Mouse (Mus musculus) urinary bladder, postnatal 36 days (tissue): ENCODE results near the gene Kcnq1.

Experiments used
- DNase-seq, 2 experiments: peaks; one replicate each; pipeline ENCODE4 v3.0.0; 2022; ENCODE audit warnings: low spot score in 2 of 2, mixed read lengths in 1 of 2

The Kcnq1 gene

GRCm38 (mm10) chr7:143273747-143274146 is 167.6 kb downstream of the Kcnq1 start:
- DNase-seq = no peak

GRCm38 (mm10) chr7:143275030-143275429 is 168.9 kb downstream of the Kcnq1 start:
- DNase-seq = no peak

DNA sequence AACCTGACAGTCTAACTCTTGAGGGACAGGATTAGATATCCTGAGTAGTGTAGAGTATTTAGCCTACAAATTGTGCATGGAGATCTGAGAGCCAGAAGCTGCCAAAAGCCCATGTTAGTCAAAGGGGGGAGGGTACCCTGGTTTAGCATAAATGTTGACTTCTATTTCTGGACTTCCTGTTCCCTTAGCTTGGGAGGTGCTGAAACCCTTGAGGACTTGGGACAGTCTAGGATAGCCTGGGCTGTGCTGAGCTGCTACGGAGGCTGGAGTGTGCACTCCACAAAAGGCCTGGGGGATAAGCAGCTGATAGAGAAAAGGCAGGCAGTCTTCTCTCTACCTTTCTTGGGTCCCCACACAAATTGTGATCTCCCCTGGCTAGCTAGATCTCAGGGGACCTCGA is 177.5 kb downstream of the Kcnq1 start:
- DNase-seq = no peak

GRCm38 (mm10) chr7:143284866-143285265 is 178.7 kb downstream of the Kcnq1 start:
- no peak for DNase-seq

- no peak for DNase-seq
Measured at GRCm38 (mm10) chr7:143285440-143285839, 179.3 kb downstream of the Kcnq1 start.

GRCm38 (mm10) chr7:143286532-143287290 is 180.5 kb downstream of the Kcnq1 start:
- DNase-seq = no peak

- DNase-seq = no peak
Measured at GRCm38 (mm10) chr7:143288135-143288534, 182.0 kb downstream of the Kcnq1 start.

- DNase-seq = no peak
Measured at GRCm38 (mm10) chr7:143289082-143289849, 183.1 kb downstream of the Kcnq1 start.

- DNase-seq = no peak
Measured at GRCm38 (mm10) chr7:143294690-143295355, 188.7 kb downstream of the Kcnq1 start.

GRCm38 (mm10) chr7:143295356-143296000 is 189.3 kb downstream of the Kcnq1 start:
- DNase-seq = peak in 1 of 2 experiments; percentile 38

DNA sequence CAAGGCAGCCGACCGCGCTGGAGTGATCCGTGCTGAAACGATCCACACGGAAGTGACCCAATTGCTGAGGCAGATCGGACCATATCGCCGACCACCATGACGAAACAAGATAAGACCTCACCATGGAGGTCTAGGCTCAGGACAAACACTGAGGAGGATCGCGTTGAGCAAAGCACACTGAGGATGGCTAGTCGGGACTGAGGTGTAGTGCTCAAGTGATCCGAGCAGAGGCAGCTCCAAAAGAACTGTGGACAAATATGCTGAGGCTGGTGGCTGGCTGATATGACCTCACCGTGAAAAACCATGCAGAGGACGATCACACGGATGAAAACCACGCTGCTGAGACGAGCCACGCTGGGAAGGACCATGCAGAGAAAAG is 189.8 kb downstream of the Kcnq1 start:
- DNase-seq = no peak

DNA sequence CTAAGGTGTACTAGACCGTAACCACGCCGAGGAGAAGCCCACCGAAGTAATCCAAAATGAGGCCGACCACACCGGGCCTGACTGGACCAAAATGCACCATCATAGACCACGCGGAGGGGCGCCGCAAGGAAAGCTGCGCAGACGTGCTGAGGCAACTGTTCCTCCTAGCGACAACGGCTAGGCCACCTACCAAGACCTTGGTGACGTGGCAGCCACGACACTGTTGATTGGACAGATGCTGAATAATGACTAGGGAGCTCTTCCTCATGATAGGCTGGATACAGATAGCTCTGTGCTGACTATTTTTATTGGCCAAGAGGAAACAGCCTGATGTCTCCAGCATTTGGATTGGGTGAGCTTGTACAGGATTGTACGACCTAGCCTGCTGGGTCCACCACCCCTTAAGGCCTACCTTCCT is 190.2 kb downstream of the Kcnq1 start:
- DNase-seq = peak; percentile 83 to 89

DNA sequence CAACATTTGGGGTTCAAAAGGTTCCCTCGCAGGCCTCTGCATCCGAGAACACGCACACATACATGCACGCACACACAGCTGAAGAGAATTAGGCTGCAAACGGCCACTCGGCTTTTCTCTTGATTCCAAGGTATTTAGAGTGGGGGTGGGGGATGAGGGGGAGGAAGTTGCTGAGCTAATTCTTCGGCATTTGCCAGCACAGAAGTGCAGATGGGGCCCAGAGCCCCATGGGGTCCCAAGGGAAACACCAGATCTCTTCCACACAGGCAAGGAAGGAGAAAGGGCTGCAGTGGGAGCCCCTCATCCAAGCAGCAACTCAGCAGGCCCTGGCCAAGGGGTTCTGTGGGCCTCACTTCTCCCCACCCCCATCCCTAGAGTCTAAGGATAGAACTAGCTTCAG is 193.9 kb downstream of the Kcnq1 start:
- no peak for DNase-seq

DNA sequence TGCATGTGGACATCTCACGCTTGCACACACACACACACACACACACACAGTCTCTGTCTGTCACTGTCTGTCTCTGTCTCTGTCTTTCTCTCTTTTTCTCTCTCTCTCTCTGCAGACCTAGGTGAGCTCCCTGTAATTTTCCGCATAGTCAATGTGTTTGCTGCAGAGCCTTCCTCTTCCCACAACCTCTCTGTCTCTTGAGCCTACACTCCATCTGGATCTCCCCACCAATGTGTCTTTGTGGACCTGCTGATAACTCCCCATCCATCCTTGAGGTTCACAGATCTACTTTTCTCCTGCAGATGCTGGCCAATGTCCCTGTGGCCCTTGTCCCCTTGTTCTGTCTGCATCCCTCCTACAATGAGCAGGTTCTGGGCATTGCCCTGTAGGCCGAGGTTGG is 194.5 kb downstream of the Kcnq1 start:
- no peak for DNase-seq

GRCm38 (mm10) chr7:143302156-143302555 is 196.0 kb downstream of the Kcnq1 start:
- no peak for DNase-seq

GRCm38 (mm10) chr7:143302593-143303238 is 196.6 kb downstream of the Kcnq1 start:
- DNase-seq = no peak

DNA sequence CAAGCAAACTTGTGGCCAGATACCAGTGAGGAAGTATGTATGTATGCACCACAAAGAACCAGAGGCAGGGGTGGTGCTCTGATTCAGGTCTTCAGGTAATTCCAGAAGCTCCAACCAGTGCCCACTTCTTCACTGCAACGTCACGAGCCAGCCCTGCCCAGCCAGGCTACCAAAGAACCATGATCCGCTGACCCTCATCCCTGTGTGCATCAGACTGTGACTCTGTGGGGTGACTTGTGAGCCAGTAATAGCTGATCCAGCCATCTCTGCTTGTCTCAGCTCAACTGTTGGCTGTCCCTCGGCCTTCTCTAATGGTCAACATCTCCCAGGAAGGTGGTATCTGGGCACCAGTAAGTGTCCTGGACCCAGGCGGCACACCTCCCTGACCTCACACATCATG is 197.4 kb downstream of the Kcnq1 start:
- DNase-seq = no peak

GRCm38 (mm10) chr7:143305808-143306207 is 199.6 kb downstream of the Kcnq1 start:
- DNase-seq = no peak

DNA sequence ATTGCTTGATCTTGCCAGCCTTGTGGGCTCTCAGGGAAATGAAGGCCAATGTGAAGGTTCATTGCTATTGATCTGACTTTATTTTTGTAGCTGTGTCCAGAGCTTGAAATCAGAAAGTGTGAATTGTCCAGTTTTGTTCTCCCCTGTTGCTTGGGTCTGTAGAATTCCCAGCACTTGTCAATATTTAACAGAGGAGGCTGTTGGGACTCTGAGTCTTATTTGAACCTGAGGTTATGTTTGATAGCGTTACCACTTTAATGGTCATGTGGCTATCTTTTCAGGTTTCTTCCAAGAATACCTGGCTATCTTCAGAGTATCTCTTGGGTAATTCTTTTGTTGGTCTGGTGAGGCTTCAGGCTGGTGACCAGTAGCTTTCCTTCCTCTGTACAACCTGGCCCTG is 201.8 kb downstream of the Kcnq1 start:
- no peak for DNase-seq

DNA sequence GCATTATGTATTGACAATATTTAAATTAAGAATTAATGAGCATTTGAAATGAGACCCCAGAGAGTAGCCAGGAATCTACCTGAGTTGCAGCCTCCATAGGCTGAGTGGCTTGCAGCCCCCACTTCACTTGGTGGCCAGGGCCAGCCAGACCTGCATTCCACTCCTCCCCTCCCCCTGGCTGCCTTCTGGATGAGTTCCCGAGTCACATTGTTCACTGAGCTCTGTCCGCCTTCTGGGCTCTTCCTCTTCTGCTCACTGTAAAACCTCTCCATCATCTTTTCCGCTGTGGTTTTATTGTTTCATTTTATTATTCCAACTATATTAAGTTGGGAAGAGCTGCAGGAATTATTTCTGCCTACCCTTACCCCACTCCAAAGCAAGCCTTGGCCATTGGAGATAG is 204.1 kb downstream of the Kcnq1 start:
- DNase-seq = no peak

DNA sequence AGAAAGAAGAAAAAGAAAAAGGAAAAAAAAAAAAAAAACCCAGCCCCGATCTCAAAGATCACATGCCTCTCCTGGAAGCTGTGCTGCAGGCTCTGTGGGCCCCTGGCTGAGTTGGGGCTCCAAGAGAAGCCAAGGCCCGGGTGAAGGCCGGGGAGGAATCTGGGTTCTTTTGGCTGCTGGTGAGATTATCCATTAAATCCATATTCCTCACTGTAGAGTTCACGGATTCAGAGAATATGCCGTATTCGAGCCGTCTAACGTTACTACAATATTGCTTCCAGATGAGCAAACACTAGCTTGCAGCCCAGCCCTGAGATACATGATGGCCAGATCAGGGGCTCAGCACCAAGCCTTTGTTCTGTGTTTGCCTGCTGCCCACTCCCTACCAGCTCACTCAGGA is 204.7 kb downstream of the Kcnq1 start:
- no peak for DNase-seq

GRCm38 (mm10) chr7:143311471-143311870 is 205.3 kb downstream of the Kcnq1 start:
- no peak for DNase-seq
